Mouse (Mus musculus) olfactory bulb, adult 2 months (tissue): ENCODE measurements around the gene Zfp663. TPM values are rescaled to one million over a fixed set of nuclear protein-coding genes. Genes with fewer than 3 reads are reported as not detected.
A peak's percentile ranks its signal among the peaks of the same experiment; 100 is the strongest.

ENCODE experiments used
- H3K27ac ChIP-seq: fragments of 200-500 bp; 2 replicates; pipeline ENCODE4 v1.5.1; 2012; ENCODE audit warnings: low read depth, low read length; ENCODE audit not compliant: insufficient read depth
- H3K4me1 ChIP-seq: fragments of 200-500 bp; 2 replicates; pipeline ENCODE4 v1.6.1; 2012; ENCODE audit warnings: low read length; ENCODE audit not compliant: control insufficient read depth, insufficient read depth
- H3K4me3 ChIP-seq: fragments of 200-500 bp; 2 replicates; pipeline ENCODE4 v1.5.1; 2012; ENCODE audit warnings: mild to moderate bottlenecking, low read depth, low read length, moderate library complexity; ENCODE audit not compliant: insufficient read depth
- CTCF ChIP-seq: fragments of 200-500 bp; IDR thresholded peaks from 2 replicates; pipeline ENCODE4 v1.5.1; 2012; ENCODE audit warnings: low read depth, mild to moderate bottlenecking, low read length, moderate library complexity; ENCODE audit not compliant: insufficient read depth
- POLR2A ChIP-seq: fragments of 200-500 bp; IDR thresholded peaks from 2 replicates; pipeline ENCODE4 v1.6.1; 2012; ENCODE audit warnings: mild to moderate bottlenecking, low read depth, low read length, moderate library complexity; ENCODE audit not compliant: insufficient read depth
- WGBS: fragments of 180-500 bp; shearing (Covaris S2); methylation state at CpG from one replicate; pipeline ENCODE4 v1.1.7; 2018; 5-methylcytosine and 5-hydroxymethylcytosine counted together
- polyA plus RNA-seq: library from polyadenylated mRNA; stranded (reverse); fragments of >200 nt; gene quantifications from 2 replicates; pipeline ENCODE4 v1.2.4, GENCODE M21; 2012; ENCODE audit warnings: low replicate concordance; ENCODE audit not compliant: missing spikeins, insufficient read depth, insufficient read length

Zfp663 gene
- polyA plus RNA-seq, 1 experiment = not detected

DNA sequence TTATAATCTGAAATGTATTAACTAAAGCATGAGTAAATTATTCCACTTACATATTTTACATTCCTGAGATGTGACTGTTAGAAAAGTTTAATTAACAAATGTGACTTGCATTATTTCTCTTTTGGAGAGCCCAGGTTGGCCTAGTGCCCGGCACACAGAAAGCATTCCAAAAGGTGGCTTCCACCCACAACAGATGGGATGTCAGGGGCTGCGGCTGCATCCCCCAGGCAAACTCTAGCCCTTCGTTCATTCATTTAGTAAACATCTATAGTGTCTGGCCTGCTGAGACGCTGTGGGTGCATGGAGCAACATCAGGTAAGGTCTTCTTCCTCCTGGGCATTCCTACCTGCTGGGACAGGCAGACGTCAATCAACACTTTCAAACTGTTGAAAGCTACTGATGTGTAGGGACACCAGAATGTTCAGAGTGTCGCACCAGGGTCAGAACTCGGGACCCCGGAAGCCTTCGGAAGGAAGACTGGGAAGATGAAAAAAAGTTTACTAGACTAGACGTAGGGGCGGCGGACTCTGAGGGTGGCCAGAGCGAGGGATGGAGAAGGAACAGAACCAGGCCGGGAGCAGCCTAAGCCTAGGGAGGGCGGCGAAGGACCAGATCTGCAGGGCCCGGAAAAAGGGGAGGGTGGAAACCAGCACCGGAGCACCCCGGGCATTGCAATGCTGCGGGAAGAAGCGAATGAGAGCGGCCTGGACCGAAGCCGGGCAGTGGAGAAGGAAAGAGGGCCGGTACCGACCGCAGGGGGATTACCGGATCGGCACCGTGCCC, 42.8 kb downstream of the Zfp663 start:
- Histone ChIP-seq H3K4me1 (peaks cover 57% of the 10 kb centered on the region), H3K27ac (peak overlapping the region; percentile 43), H3K4me3 (peak overlapping the region; percentile 68)
- TF ChIP-seq CTCF = no peak
- TF ChIP-seq POLR2A = no peak
- 1% methylated on average over 30 of the region's 30 CpGs for WGBS

DNA sequence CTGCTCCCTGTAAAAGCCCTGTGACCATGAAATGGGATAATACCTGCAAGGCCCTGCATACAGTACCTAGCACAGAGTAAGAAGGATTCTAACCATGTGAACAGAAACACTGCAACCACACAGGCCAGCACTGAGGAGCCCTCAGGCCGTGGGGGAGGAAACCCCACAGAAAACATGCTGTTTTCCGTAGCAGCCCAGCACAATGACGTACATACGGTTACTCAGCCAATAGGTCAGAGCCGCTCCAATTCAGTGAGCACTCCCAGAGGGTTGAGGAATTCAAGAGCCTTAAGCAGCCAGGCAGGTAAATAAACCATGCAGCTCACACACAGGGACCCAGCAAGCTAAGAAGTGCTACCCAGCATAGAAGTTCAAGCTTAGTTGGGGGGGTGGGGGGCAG, 44.6 kb downstream of the Zfp663 start:
- Histone ChIP-seq H3K27ac (peak overlapping the region; percentile 55), H3K4me1 (peaks cover 68% of the 10 kb centered on the region), H3K4me3 (peak overlapping the region; percentile 31)
- no peak for TF ChIP-seq POLR2A
- TF ChIP-seq CTCF = no peak
- WGBS = 11% methylated on average over 5 of the region's 5 CpGs

DNA sequence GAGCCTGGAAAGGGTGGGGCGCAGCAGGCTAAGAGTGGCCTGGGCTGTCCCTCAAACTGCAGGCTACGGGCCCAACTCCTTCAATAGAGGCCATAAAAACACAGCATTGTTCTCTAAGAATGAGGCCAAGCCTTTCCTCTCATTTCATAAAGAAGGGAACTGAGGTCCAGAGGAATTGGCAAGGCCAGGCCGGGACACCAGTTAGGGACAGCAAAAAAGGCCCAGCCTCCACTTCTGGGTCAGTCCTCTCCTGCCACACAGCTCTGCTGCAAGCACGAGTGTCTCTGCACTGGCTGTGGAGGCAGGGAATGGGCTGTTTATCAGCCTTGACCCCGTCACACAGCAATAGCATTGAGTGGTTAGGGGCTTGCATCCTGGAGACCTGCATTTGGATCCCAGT, 45.0 kb downstream of the Zfp663 start:
- peak overlapping the region; percentile 55 for H3K27ac ChIP-seq
- no peak overlapping the region for H3K4me3 ChIP-seq
- TF ChIP-seq POLR2A = no peak
- no peak for TF ChIP-seq CTCF
- 43% methylated on average over 5 of the region's 5 CpGs for WGBS
- H3K4me1 ChIP-seq = peaks cover 68% of the 10 kb centered on the region

DNA sequence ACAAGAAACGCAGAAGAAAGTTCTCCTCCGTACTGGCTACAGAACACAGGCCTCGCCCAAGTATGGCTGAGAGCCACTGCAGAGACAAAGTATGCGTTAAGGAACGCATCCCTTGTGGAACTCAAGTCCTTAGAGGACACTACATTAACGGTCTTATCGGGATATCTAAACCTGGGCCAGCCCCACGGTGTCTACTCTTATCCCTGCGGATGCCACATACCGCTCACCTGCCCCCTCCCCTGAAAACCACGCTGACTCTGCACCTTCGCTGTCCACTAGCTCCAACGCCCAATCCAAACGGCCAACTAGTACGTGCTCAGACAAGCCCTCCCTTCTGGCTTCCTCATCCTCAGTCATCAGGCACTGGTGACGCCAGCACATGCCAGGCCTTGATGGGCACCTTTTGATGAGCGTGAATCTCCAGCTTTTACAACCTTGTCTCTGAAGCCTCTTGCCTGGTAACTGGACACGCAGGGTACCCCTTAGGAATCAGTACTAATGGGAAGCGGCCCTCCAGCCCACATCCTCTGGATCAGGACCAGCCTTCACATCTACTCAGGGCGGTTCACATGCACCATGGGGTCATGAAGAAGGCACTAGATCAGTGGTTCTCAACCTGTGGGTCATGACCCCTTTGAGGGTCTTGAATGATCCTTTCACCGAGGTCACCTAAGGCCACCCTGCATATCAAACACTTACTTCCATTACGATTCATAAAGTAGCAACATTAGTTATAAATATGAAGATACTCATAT, 46.4 kb downstream of the Zfp663 start:
- H3K27ac ChIP-seq = peak overlapping the region; percentile 73
- 81% methylated on average over 22 of the region's 22 CpGs for WGBS
- H3K4me3 ChIP-seq = no peak overlapping the region
- H3K4me1 ChIP-seq = peaks cover 70% of the 10 kb centered on the region
- no peak for TF ChIP-seq CTCF
- no peak for TF ChIP-seq POLR2A

DNA sequence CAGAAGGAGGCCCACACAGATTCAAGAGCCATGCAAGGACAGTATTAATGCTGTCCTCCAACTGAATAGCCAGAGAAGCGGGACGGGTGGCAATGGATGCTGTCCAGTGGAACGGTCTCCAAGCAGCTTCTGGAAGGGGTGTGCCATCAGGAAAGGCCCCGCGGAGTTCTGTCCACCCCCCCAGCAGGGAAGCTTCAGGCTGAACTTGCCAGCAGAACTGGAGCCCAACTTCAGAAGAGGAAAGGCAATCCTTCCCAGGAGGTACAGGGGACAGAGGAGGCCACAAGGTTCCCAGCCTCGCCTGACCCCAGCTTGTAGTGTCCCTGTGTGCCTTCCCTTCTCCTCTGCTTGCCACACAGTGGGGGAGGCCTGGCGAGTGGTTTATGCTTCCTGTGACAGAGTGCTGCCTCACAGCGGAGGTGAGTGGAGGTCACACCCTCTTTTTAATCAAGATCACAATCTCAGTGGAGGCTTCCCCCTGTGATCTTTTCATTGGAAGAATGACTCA, 47.1 kb downstream of the Zfp663 start:
- peak overlapping the region; percentile 73 for H3K27ac ChIP-seq
- 29% methylated on average over 8 of the region's 8 CpGs for WGBS
- H3K4me1 ChIP-seq = peaks cover 77% of the 10 kb centered on the region
- TF ChIP-seq POLR2A (no peak), CTCF (no peak)
- peak overlapping the region; percentile 6; the same call in 1 of the 2 replicates for H3K4me3 ChIP-seq

DNA sequence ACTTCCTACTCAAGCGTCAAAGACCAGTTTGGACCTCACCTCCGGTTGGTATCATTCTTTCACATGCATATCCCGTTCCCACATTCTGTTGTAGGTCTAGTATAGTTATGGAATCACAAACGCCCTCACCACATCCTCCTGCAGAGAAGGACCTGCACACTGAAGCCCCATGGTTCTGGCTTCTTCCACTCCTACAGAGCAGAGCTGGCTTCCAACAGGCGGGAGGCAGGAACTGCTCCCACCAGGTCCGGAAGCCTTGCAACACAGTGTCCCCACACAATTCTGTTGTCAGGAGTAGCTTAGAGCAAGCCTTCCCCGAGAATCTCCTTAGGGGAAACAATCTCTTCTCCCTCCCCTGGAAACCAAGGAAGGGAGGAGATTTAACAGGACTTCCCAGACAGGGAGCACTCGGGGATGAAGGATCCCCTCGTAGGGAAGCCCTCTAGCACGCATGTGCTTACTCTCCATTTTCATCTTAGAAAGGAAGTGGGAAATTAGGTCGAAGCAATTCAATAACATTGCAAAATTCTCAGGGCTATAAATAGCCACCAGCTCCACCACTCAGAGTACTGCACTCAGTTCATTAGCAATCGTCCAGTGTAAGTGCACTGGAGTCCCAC, 47.9 kb downstream of the Zfp663 start:
- Histone ChIP-seq H3K4me1 (peaks cover 85% of the 10 kb centered on the region), H3K4me3 (peak overlapping the region; percentile 6; the same call in 1 of the 2 replicates), H3K27ac (peak overlapping the region; percentile 73)
- 13% methylated on average over 12 of the region's 12 CpGs for WGBS
- TF ChIP-seq CTCF = no peak
- no peak for TF ChIP-seq POLR2A

DNA sequence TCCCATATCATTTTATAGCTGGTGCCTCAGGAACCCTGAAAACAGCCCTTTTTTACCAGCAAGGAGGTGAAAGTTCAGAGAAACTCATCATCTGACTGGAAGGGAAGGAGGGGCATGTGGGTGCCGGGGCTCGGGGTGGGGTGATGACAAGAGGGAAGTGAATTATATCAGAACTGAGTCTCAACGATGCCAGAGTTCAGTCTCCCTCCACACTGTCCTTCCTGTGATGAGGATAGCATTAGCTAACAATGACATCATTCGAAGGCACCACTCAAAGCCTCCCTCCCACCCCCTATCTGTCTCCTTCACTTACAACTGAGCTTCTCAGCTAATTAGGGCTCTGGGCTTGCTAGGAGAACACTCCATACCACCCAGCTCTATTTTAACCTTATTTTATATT, 49.0 kb downstream of the Zfp663 start:
- WGBS = 44% methylated on average over 4 of the region's 4 CpGs
- Histone ChIP-seq H3K4me1 (peaks cover 84% of the 10 kb centered on the region), H3K4me3 (no peak overlapping the region), H3K27ac (no peak overlapping the region; the same call in 1 of the 2 replicates)
- TF ChIP-seq CTCF (no peak), POLR2A (no peak)

DNA sequence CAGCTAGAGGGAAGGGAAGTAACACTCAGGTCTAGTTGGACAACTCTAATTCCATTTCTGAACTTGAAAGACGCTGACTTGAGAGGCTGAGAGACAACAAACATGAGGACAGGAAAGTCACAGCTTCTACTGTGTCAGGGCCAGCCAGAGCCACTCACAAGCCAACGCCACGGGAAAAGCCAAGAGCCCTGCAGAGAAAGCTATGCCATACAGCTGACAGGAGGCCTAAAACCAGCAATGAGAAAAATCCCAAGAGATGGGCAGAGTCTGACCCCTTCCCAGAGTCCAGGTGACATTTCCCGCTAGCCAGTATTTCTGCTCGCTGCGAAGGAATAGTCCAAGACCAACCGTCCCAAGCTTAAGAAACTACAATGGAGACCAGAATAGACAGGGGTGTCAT, 49.6 kb downstream of the Zfp663 start:
- TF ChIP-seq CTCF (no peak), POLR2A (no peak)
- H3K4me1 ChIP-seq = peaks cover 79% of the 10 kb centered on the region
- peak overlapping the region; percentile 96; the same call in 1 of the 2 replicates for H3K27ac ChIP-seq
- no peak overlapping the region for H3K4me3 ChIP-seq
- 79% methylated on average over 7 of the region's 7 CpGs for WGBS

DNA sequence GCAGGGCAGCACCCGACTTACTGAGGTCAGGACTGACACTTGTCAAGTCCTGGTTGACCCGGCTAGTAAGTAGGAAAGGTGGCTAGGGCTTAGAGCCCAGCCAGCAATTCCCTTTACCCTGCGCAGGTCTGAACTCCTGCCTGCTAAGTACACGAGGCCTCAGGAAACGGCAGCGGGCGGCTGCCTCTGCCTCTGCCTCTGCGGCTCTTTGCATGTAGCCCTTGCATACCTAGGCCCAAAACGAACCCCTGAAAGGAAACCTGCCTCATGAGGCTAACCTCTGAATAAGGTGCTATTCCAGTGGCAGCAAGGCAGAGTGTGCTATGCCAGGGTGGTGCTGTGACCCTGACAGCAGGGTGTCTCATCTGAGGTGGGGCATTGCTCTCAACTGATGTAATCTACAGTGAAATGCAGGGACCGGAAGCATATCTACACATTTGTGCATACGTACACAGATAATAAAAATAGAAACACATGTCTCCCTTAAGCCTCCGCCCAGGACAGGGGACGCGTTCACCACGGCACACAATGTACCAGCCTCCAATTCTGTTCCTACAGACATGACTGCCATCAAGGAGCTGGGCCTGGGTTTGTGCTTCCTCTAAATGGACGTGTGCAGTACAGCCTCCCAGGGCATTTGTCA, 50.8 kb downstream of the Zfp663 start:
- WGBS = 30% methylated on average over 16 of the region's 16 CpGs
- Histone ChIP-seq H3K4me3 (no peak overlapping the region), H3K4me1 (peaks cover 71% of the 10 kb centered on the region), H3K27ac (peak overlapping the region; percentile 96)
- TF ChIP-seq POLR2A = no peak
